Mouse (Mus musculus): ENCODE measurements around the gene Acot2.

DNA sequence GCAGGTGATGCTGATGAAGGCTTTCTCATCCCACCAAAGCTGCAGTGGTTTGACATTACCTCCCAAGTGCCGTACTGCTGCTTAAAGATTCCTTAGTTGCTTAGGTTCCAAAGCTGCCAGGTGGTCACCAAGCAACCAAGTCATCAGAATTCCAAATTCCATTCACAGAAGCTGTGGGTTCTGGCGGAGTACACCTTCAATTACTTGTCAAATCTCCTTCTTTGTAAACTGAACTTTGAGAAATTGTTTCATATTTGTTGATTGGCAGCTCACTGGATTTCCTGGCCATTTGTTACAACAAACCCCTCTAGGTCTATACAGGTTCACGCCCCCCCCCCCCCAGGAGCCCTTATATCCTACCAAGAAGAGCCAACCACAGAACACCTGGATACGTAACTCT, 2.9 kb upstream of the Acot2 start, which contains the start of gene Heatr4:
- no peak for TF ChIP-seq CTCF (IDR thresholded peaks at IDR 0.05; ENCODE audit: low read depth)
- no peak for TF ChIP-seq EP300 (IDR thresholded peaks at IDR 0.05; ENCODE audit: low read depth)
